Mouse (Mus musculus) lung, adult 2 months (tissue): ENCODE data around the gene Ccdc116.

Experiments
- CTCF ChIP-seq: fragments of 200-500 bp; IDR thresholded peaks from 2 replicates; pipeline ENCODE4 v1.5.1; 2011; ENCODE audit warnings: mild to moderate bottlenecking, low read length, control low read depth; ENCODE audit not compliant: insufficient read depth
- POLR2A ChIP-seq: fragments of 200-500 bp; IDR thresholded peaks from 2 replicates; pipeline ENCODE4 v1.6.1; 2011; ENCODE audit warnings: low read depth, mild to moderate bottlenecking, control low read depth, low read length, borderline replicate concordance; ENCODE audit errors: extremely low read depth

DNA sequence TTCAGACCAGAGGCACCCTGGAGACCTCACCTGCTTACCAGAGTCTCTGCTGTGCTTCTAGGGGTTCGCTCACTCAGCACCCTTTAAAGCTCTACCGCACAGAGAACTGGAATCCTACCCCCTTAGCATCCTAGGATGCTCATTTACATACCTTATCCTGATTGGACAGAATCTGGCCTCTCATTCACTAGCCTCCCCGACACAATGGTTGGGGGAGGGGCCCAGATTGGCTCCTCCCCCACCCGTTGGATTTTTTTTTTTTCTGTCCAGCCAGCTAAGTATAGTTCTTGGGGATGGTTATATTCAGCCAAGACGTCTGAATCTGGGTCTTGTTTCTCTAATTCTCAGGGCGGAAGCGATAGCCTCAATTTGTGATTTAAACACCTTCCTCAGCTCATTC is 2.7 kb downstream of the Ccdc116 start, which contains the start of gene Ydjc:
- no peak for TF ChIP-seq POLR2A
- TF ChIP-seq CTCF = no peak
